Mouse (Mus musculus): ENCODE measurements around the gene Cd80.
"Not testable (repeated sequence)": the region's sequence is repeated elsewhere in the genome, so short reads cannot be mapped to it uniquely, and the experiment has no call there.

Gene Cd80

GRCm38 (mm10) chr16:38455511-38456418, at the start of gene Cd80:
TSS of gene Cd80 (plus strand) at chr16:38455561.
- DNase-seq (ENCODE audit: low spot score in 2 of 2), result no peak

- no peak for DNase-seq (ENCODE audit: low spot score in 2 of 2)
These were observed 49.1 kb upstream of the Cd80 start for GRCm38 (mm10) chr16:38406293-38406692.

GRCm38 (mm10) chr16:38406708-38407107, 48.7 kb upstream of the Cd80 start:
- DNase-seq (ENCODE audit: low spot score in 2 of 2), result no peak

GRCm38 (mm10) chr16:38407584-38407983, 47.8 kb upstream of the Cd80 start:
- DNase-seq (ENCODE audit: low spot score in 2 of 2), result no peak

GRCm38 (mm10) chr16:38408416-38408815, 46.9 kb upstream of the Cd80 start:
- DNase-seq (ENCODE audit: low spot score in 2 of 2), result no peak

GRCm38 (mm10) chr16:38414953-38415352, 40.4 kb upstream of the Cd80 start:
- DNase-seq (ENCODE audit: low spot score in 2 of 2), result no peak

- no peak for DNase-seq (ENCODE audit: low spot score in 2 of 2)
These were observed 30.0 kb upstream of the Cd80 start for GRCm38 (mm10) chr16:38425374-38425773.

- DNase-seq (ENCODE audit: low spot score in 2 of 2), result no peak
These were observed 29.6 kb upstream of the Cd80 start for GRCm38 (mm10) chr16:38425799-38426198.

- DNase-seq (ENCODE audit: low spot score in 2 of 2), result no peak
These were observed 23.7 kb upstream of the Cd80 start for GRCm38 (mm10) chr16:38431446-38432185.

- no peak for DNase-seq (ENCODE audit: low spot score in 2 of 2)
These were observed 22.6 kb upstream of the Cd80 start, which contains the start of gene Pla1a for GRCm38 (mm10) chr16:38432498-38433425. TSS of gene Pla1a (minus strand) at chr16:38433145.

GRCm38 (mm10) chr16:38433514-38433913, 21.8 kb upstream of the Cd80 start:
- DNase-seq (ENCODE audit: low spot score in 2 of 2), result no peak

- DNase-seq (ENCODE audit: low spot score in 2 of 2), result no peak
These were observed 21.0 kb upstream of the Cd80 start for GRCm38 (mm10) chr16:38434295-38434795.

- DNase-seq (ENCODE audit: low spot score in 2 of 2), result no peak
These were observed 16.2 kb upstream of the Cd80 start for GRCm38 (mm10) chr16:38439190-38439589.

- no peak for DNase-seq (ENCODE audit: low spot score in 2 of 2)
These were observed 15.0 kb upstream of the Cd80 start for GRCm38 (mm10) chr16:38440403-38440802.

- no peak for DNase-seq (ENCODE audit: low spot score in 2 of 2)
These were observed 13.8 kb upstream of the Cd80 start for GRCm38 (mm10) chr16:38441611-38442010.

- DNase-seq (ENCODE audit: low spot score in 2 of 2), result no peak
These were observed 13.1 kb upstream of the Cd80 start for GRCm38 (mm10) chr16:38442216-38442615.

- no peak for DNase-seq (ENCODE audit: low spot score in 2 of 2)
These were observed 11.5 kb upstream of the Cd80 start for GRCm38 (mm10) chr16:38443721-38444464.

GRCm38 (mm10) chr16:38445046-38445445, 10.3 kb upstream of the Cd80 start:
- no peak for DNase-seq (ENCODE audit: low spot score in 2 of 2)

- DNase-seq (ENCODE audit: low spot score in 2 of 2), result no peak
These were observed 9.8 kb upstream of the Cd80 start for GRCm38 (mm10) chr16:38445576-38445975.

GRCm38 (mm10) chr16:38446141-38446540, 9.2 kb upstream of the Cd80 start:
- DNase-seq (ENCODE audit: low spot score in 2 of 2), result not testable (repeated sequence)

GRCm38 (mm10) chr16:38447366-38447765, 8.0 kb upstream of the Cd80 start:
- DNase-seq (ENCODE audit: low spot score in 2 of 2), result no peak
